Mouse (Mus musculus) layer of hippocampus, postnatal 14 days (tissue): Measurements from ENCODE around the gene Serpinb3b. TPM values are rescaled to one million over a fixed set of nuclear protein-coding genes. Genes with fewer than 3 reads are reported as not detected.
A peak's percentile ranks its signal among the peaks of the same experiment; 100 is the strongest.
"Not testable (repeated sequence)": the region's sequence is repeated elsewhere in the genome, so short reads cannot be mapped to it uniquely, and the experiment has no call there.

ENCODE experiments used
- DNase-seq, 2 experiments: peaks; one replicate each; pipeline ENCODE4 v3.0.0; 2021 to 2022; ENCODE audit warnings: low spot score in 2 of 2, mixed read lengths in 1 of 2
- long read RNA-seq, 2 experiments: library from polyadenylated mRNA; stranded (forward); transcript quantifications; one replicate each; pipeline ENCODE4 v2.0.0; 2021
- total RNA-seq, 2 experiments: library from RNA; stranded (reverse); gene quantifications; 2 replicates each; pipeline ENCODE4 v1.2.3; 2021

Gene Serpinb3b
- not detected for total RNA-seq
- long read RNA-seq, experiment 1 = 0 reads
- long read RNA-seq, experiment 2 = 0 reads

- not testable (repeated sequence) for DNase-seq
These were observed at the start of gene Serpinb3b, which contains the start of gene Serpinb3c for GRCm38 (mm10) chr1:107278261-107278660. TSS of gene Serpinb3b (minus strand) at chr1:107278361. TSS of gene Serpinb3c (minus strand) at chr1:107278371.

GRCm38 (mm10) chr1:107243170-107243569 lies 35.0 kb downstream of the Serpinb3b start:
- DNase-seq = peak; percentile 12 to 22

- DNase-seq = not testable (repeated sequence)
These were observed 60.9 kb downstream of the Serpinb3b start for GRCm38 (mm10) chr1:107217276-107217675.

GRCm38 (mm10) chr1:107127453-107127852 lies 150.7 kb downstream of the Serpinb3b start:
- peak; percentile 9 to 21 for DNase-seq

Other genes starting within 250 kb of the Serpinb3b start
- not detected for gene Serpinb3a, start 226.1 kb downstream of the Serpinb3b start, total RNA-seq
- gene Serpinb3d, start 194.9 kb downstream of the Serpinb3b start, total RNA-seq = not detected
- not detected for gene Serpinb3c, start within 50 bp of the Serpinb3b start, total RNA-seq
- gene Serpinb11, start 82.8 kb upstream of the Serpinb3b start, total RNA-seq = not detected
- gene Serpinb7, start 121.3 kb upstream of the Serpinb3b start, total RNA-seq = not detected
- gene Serpinb2, start 233.1 kb upstream of the Serpinb3b start, total RNA-seq = not detected